12 mouse cellular contexts compared by ENCODE assay signal in the genomic region with DNA sequence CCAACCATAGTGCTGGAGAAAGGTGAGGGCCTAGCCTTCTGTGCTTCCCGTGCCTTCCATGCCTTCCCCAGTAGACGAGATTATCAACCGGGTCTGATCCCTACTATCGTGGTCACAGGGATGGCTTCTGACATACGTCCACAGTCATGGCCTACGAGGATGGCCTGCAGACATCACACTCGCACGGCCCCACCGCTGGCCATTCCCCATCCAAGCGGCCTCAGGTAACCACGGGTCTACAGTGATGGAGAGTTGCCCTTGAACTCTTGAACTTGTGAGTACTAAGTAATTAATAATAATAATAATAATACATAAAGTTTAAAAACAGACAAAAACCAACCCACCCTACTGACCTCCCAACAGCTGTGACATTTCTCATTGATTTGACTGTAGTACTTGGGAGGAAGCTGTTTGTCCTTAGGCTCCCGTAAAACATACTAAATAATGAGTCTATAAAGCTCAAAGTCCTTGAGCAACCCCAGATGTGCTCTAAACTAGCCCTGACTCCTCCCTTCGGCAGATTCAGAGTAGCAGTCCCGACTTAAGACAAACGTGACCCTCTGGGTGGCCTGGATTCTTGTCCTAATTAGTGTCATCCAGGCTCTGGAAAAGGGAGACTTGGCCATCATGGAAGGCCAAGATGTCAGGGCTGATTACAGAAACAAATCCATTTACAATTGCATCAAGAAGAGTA.
A peak's percentile ranks its signal among the peaks of the same experiment; 100 is the strongest.
DNase-seq lines count a peak whose midpoint lies in the region; ATAC-seq and TF ChIP-seq lines count a peak whose summit lies in the region.
"Had no signal": no experiment of that assay in that cellular context is flagged by ENCODE, and none has a peak within 500 bp of the region (broad histone marks: within the 10 kb centered on the region; RNA-seq: fewer than 3 reads in every experiment).

No protein-coding gene starts in this region.

- DNase-seq in heart, adult 18-20 months, result no peak
- DNase-seq in testis, postnatal 14 days (ENCODE audit: low spot score), result no peak
- DNase-seq in limb, embryonic 10.5 days (ENCODE audit: low spot score), result no peak
- no peak for DNase-seq in ovary, adult 18-20 months (ENCODE audit: low spot score)
- no peak for DNase-seq in forebrain, postnatal 0 days
- no peak for DNase-seq in thymus, postnatal 0 days (ENCODE audit: low spot score)
- DNase-seq: thymus, postnatal 14 days had no signal

- no peaks in the 10 kb centered on the region for H3K36me3 ChIP-seq in heart, embryonic 13.5 days
- no peaks in the 10 kb centered on the region for H3K36me3 ChIP-seq in testis, adult 2 months (ENCODE audit: control insufficient read depth, insufficient read depth, low read length)
- no peaks in the 10 kb centered on the region for H3K36me3 ChIP-seq in limb, embryonic 10.5 days
- no peaks in the 10 kb centered on the region for H3K36me3 ChIP-seq in forebrain, postnatal 0 days (ENCODE audit: insufficient read depth)
- H3K36me3 ChIP-seq: embryonic facial prominence, embryonic 12.5 days; limb, embryonic 12.5 days had no signal

- ATAC-seq in heart, embryonic 13.5 days (ENCODE audit: extremely low read depth, insufficient number of reproducible peaks, low FRiP score, low TSS enrichment), result no peak
- ATAC-seq in forebrain, postnatal 0 days, result no peak
- ATAC-seq: forebrain, embryonic 14.5 days had no signal

- no peak for TF ChIP-seq CTCF in testis, adult 2 months (IDR thresholded peaks at IDR 0.05; ENCODE audit: control insufficient read depth, insufficient read depth, insufficient replicate concordance, low read depth, low read length)
- no peak for TF ChIP-seq CTCF in forebrain, postnatal 0 days (IDR thresholded peaks at IDR 0.05; ENCODE audit: low read depth)

- H3K4me2 ChIP-seq in heart, embryonic 13.5 days, result no peak overlapping the region
- H3K4me2 ChIP-seq in forebrain, postnatal 0 days (ENCODE audit: low read depth), result no peak overlapping the region
- H3K4me2 ChIP-seq: embryonic facial prominence, embryonic 12.5 days; limb, embryonic 12.5 days had no signal

- no peak overlapping the region for H3K9ac ChIP-seq in heart, embryonic 13.5 days
- H3K9ac ChIP-seq in forebrain, postnatal 0 days, result no peak overlapping the region
- H3K9ac ChIP-seq: embryonic facial prominence, embryonic 12.5 days; limb, embryonic 12.5 days had no signal

- H3K27me3 ChIP-seq in heart, embryonic 13.5 days (replicated peaks), result no peaks in the 10 kb centered on the region
- H3K27me3 ChIP-seq in testis, adult 2 months (ENCODE audit: control insufficient read depth, insufficient read depth, low read length), result no peaks in the 10 kb centered on the region
- H3K27me3 ChIP-seq in limb, embryonic 10.5 days (ENCODE audit: low read depth, poor library complexity, severe bottlenecking), result no peaks in the 10 kb centered on the region
- H3K27me3 ChIP-seq in forebrain, postnatal 0 days (ENCODE audit: insufficient read depth, low read length), result no peaks in the 10 kb centered on the region
- H3K27me3 ChIP-seq: embryonic facial prominence, embryonic 12.5 days had no signal

- H3K4me1 ChIP-seq in heart, embryonic 13.5 days, result peaks cover 20% of the 10 kb centered on the region
- H3K4me1 ChIP-seq in testis, adult 2 months (ENCODE audit: control insufficient read depth, insufficient read depth, low read length), result peaks cover 2% of the 10 kb centered on the region; the same call in 1 of the 2 replicates
- H3K4me1 ChIP-seq in limb, embryonic 10.5 days, result peaks cover 46% of the 10 kb centered on the region
- 0 out of 2 replicates have a peak, but pooled peaks cover 3% of the 10 kb centered on the region for H3K4me1 ChIP-seq in forebrain, postnatal 0 days (ENCODE audit: insufficient read depth)

- 0 out of 2 replicates have a peak overlapping the region, but pooled peaks have one; percentile 64 for H3K27ac ChIP-seq in heart, embryonic 13.5 days (replicated peaks)
- peak overlapping the region; percentile 70; the same call in 1 of the 2 replicates for H3K27ac ChIP-seq in testis, adult 2 months (ENCODE audit: control insufficient read depth, insufficient read depth, low read depth, low read length)
- H3K27ac ChIP-seq in limb, embryonic 10.5 days, result peak overlapping the region; percentile 16; the same call in 1 of the 2 replicates
- H3K27ac ChIP-seq in forebrain, postnatal 0 days (ENCODE audit: low read depth, low read length), result no peak overlapping the region
- H3K27ac ChIP-seq: embryonic facial prominence, embryonic 12.5 days; limb, embryonic 12.5 days had no signal

- H3K4me3 ChIP-seq in heart, embryonic 13.5 days, result no peak overlapping the region
- no peak overlapping the region for H3K4me3 ChIP-seq in testis, adult 2 months (ENCODE audit: control insufficient read depth, low read depth, low read length)
- H3K4me3 ChIP-seq in limb, embryonic 10.5 days, result no peak overlapping the region
- no peak overlapping the region for H3K4me3 ChIP-seq in forebrain, postnatal 0 days (ENCODE audit: low read depth, low read length)
- H3K4me3 ChIP-seq: embryonic facial prominence, embryonic 12.5 days; limb, embryonic 12.5 days had no signal

- H3K9me3 ChIP-seq in heart, embryonic 13.5 days, result no peaks in the 10 kb centered on the region
- no peaks in the 10 kb centered on the region for H3K9me3 ChIP-seq in limb, embryonic 10.5 days (replicated peaks)
- H3K9me3 ChIP-seq in forebrain, postnatal 0 days (ENCODE audit: low read length), result no peaks in the 10 kb centered on the region
- H3K9me3 ChIP-seq: embryonic facial prominence, embryonic 12.5 days; limb, embryonic 12.5 days had no signal

- no peak for TF ChIP-seq POLR2A in testis, adult 2 months (IDR thresholded peaks at IDR 0.05; ENCODE audit: control insufficient read depth, low read depth, low read length)

- 73% methylated on average over 15 of the region's 15 CpGs for WGBS in heart, embryonic 13.5 days
- WGBS in limb, embryonic 10.5 days, result 59% methylated on average over 15 of the region's 15 CpGs
- 86% methylated on average over 15 of the region's 15 CpGs for WGBS in forebrain, postnatal 0 days
